Comparison of ENCODE assay signal across 25 mouse cellular contexts in genomic region chr13:40714531-40714930, GRCm38 (mm10). TPM values are rescaled to one million over a fixed set of nuclear protein-coding genes. Genes with fewer than 3 reads are reported as not detected.
DNase-seq lines count a peak whose midpoint lies in the region; ATAC-seq lines count a peak whose summit lies in the region.
"Had no signal": no experiment of that assay in that cellular context is flagged by ENCODE, and none has a peak within 500 bp of the region (broad histone marks: within the 10 kb centered on the region; RNA-seq: fewer than 3 reads in every experiment).

No protein-coding gene starts in this region.

- peaks cover 2% of the 10 kb centered on the region; the same call in 1 of the 2 replicates for H3K4me1 ChIP-seq in forebrain, embryonic 11.5 days (replicated peaks; ENCODE audit: control insufficient read depth, insufficient read depth, low read length)
- H3K4me1 ChIP-seq in forebrain, embryonic 10.5 days: peaks cover 62% of the 10 kb centered on the region
- peaks cover 13% of the 10 kb centered on the region for H3K4me1 ChIP-seq in midbrain, embryonic 10.5 days
- H3K4me1 ChIP-seq in midbrain, embryonic 11.5 days (ENCODE audit: control insufficient read depth, insufficient read depth, low read length): no peaks in the 10 kb centered on the region
- no peaks in the 10 kb centered on the region for H3K4me1 ChIP-seq in neural tube, embryonic 11.5 days (ENCODE audit: control insufficient read depth, insufficient read depth, low read length)

- peaks cover 84% of the 10 kb centered on the region for H3K27me3 ChIP-seq in forebrain, embryonic 11.5 days (ENCODE audit: control insufficient read depth, insufficient read depth, low read length)
- peaks cover 100% of the 10 kb centered on the region for H3K27me3 ChIP-seq in forebrain, embryonic 10.5 days (ENCODE audit: poor library complexity, severe bottlenecking)
- peaks cover 100% of the 10 kb centered on the region for H3K27me3 ChIP-seq in midbrain, embryonic 10.5 days (ENCODE audit: low read depth, poor library complexity, severe bottlenecking)
- peaks cover 94% of the 10 kb centered on the region for H3K27me3 ChIP-seq in midbrain, embryonic 11.5 days (ENCODE audit: control insufficient read depth, insufficient read depth, low read length)
- peaks cover 90% of the 10 kb centered on the region for H3K27me3 ChIP-seq in neural tube, embryonic 11.5 days (ENCODE audit: control insufficient read depth, insufficient read depth, low read length)

- DNase-seq in forebrain, embryonic 11.5 days (ENCODE audit: low spot score): peak; percentile 42
- DNase-seq in forebrain, embryonic 10.5 days (ENCODE audit: extremely low spot score, low spot score): no peak
- peak; percentile 26 for DNase-seq in midbrain, embryonic 10.5 days (ENCODE audit: low spot score)
- no peak for DNase-seq in midbrain, embryonic 11.5 days (ENCODE audit: low spot score, missing footprints)
- DNase-seq in ZHBTc4 (ENCODE audit: low read depth, low spot score): peak; percentile 82
- peak; percentile 12 for DNase-seq in neural tube, embryonic 11.5 days (ENCODE audit: low spot score)
- DNase-seq in kidney, postnatal 25 days: no peak
- DNase-seq in kidney, postnatal 10 days: no peak
- DNase-seq: adrenal gland, postnatal 10 days; cerebellum, adult 18-20 months; cerebellum, postnatal 25 days; gastrocnemius, postnatal 10 days; heart, postnatal 10 days; kidney, adult 18-20 months; lung, adult 18-20 months; lung, postnatal 10 days; retina, postnatal 1 day had no signal

- 0% methylated on average over 2 of the region's 2 CpGs for WGBS in forebrain, embryonic 11.5 days
- WGBS in forebrain, embryonic 10.5 days: 7% methylated on average over 2 of the region's 2 CpGs
- WGBS in midbrain, embryonic 10.5 days: 0% methylated on average over 2 of the region's 2 CpGs
- 3% methylated on average over 2 of the region's 2 CpGs for WGBS in midbrain, embryonic 11.5 days
- WGBS in neural tube, embryonic 11.5 days: 5% methylated on average over 2 of the region's 2 CpGs

- H3K27ac ChIP-seq in forebrain, embryonic 11.5 days (ENCODE audit: low read depth, low read length): no peak overlapping the region
- H3K27ac ChIP-seq in forebrain, embryonic 10.5 days: no peak overlapping the region
- H3K27ac ChIP-seq in midbrain, embryonic 10.5 days (replicated peaks): no peak overlapping the region
- no peak overlapping the region for H3K27ac ChIP-seq in midbrain, embryonic 11.5 days (ENCODE audit: low read depth, low read length)
- no peak overlapping the region for H3K27ac ChIP-seq in neural tube, embryonic 11.5 days (ENCODE audit: low read depth, low read length)
- H3K27ac ChIP-seq: embryonic facial prominence, embryonic 15.5 days; limb, embryonic 13.5 days; liver, embryonic 12.5 days; midbrain, embryonic 12.5 days had no signal

- H3K4me2 ChIP-seq in forebrain, embryonic 11.5 days (ENCODE audit: low read depth, low read length, severe bottlenecking): no peak overlapping the region
- H3K4me2 ChIP-seq in midbrain, embryonic 11.5 days: no peak overlapping the region
- no peak overlapping the region for H3K4me2 ChIP-seq in neural tube, embryonic 11.5 days (ENCODE audit: low read depth)
- H3K4me2 ChIP-seq: embryonic facial prominence, embryonic 15.5 days; heart, embryonic 12.5 days; limb, embryonic 13.5 days; liver, embryonic 12.5 days; midbrain, embryonic 12.5 days had no signal

- H3K36me3 ChIP-seq in forebrain, embryonic 11.5 days (ENCODE audit: control insufficient read depth, insufficient read depth, low read length): no peaks in the 10 kb centered on the region
- no peaks in the 10 kb centered on the region for H3K36me3 ChIP-seq in forebrain, embryonic 10.5 days (replicated peaks)
- no peaks in the 10 kb centered on the region for H3K36me3 ChIP-seq in midbrain, embryonic 10.5 days
- H3K36me3 ChIP-seq in midbrain, embryonic 11.5 days (ENCODE audit: control insufficient read depth, insufficient read depth, low read length): no peaks in the 10 kb centered on the region
- no peaks in the 10 kb centered on the region for H3K36me3 ChIP-seq in neural tube, embryonic 11.5 days (ENCODE audit: control insufficient read depth, insufficient read depth, low read length)
- H3K36me3 ChIP-seq: heart, embryonic 12.5 days; limb, embryonic 13.5 days; liver, embryonic 12.5 days; midbrain, embryonic 12.5 days had no signal

- H3K4me3 ChIP-seq in forebrain, embryonic 11.5 days (ENCODE audit: low read depth, low read length): no peak overlapping the region
- H3K4me3 ChIP-seq in forebrain, embryonic 10.5 days: no peak overlapping the region
- H3K4me3 ChIP-seq in midbrain, embryonic 10.5 days: no peak overlapping the region
- H3K4me3 ChIP-seq in midbrain, embryonic 11.5 days (ENCODE audit: low read depth, low read length): no peak overlapping the region
- no peak overlapping the region for H3K4me3 ChIP-seq in neural tube, embryonic 11.5 days (ENCODE audit: low read depth, low read length)
- H3K4me3 ChIP-seq: embryonic facial prominence, embryonic 15.5 days; heart, embryonic 12.5 days; limb, embryonic 13.5 days; liver, embryonic 12.5 days; midbrain, embryonic 12.5 days; myocyte had no signal

- ATAC-seq in forebrain, embryonic 11.5 days (replicated peaks; ENCODE audit: low FRiP score): no peak
- ATAC-seq in midbrain, embryonic 11.5 days (ENCODE audit: low FRiP score): no peak
- ATAC-seq in neural tube, embryonic 11.5 days (ENCODE audit: insufficient read depth, low FRiP score, low TSS enrichment): no peak
- ATAC-seq: activated CD4-positive, CD25-positive, alpha-beta regulatory T cell, adult 4 months; forebrain, embryonic 16.5 days; liver, embryonic 12.5 days had no signal

- H3K9ac ChIP-seq in forebrain, embryonic 11.5 days (ENCODE audit: low read length): no peak overlapping the region
- H3K9ac ChIP-seq in midbrain, embryonic 11.5 days (ENCODE audit: low read length): no peak overlapping the region
- no peak overlapping the region for H3K9ac ChIP-seq in neural tube, embryonic 11.5 days (ENCODE audit: low read length)
- H3K9ac ChIP-seq: embryonic facial prominence, embryonic 15.5 days; heart, embryonic 12.5 days; limb, embryonic 13.5 days; liver, embryonic 12.5 days; midbrain, embryonic 12.5 days had no signal

- H3K9me3 ChIP-seq in forebrain, embryonic 11.5 days (ENCODE audit: control insufficient read depth, low read length): no peaks in the 10 kb centered on the region
- no peaks in the 10 kb centered on the region for H3K9me3 ChIP-seq in forebrain, embryonic 10.5 days
- H3K9me3 ChIP-seq in midbrain, embryonic 10.5 days (replicated peaks): no peaks in the 10 kb centered on the region
- no peaks in the 10 kb centered on the region for H3K9me3 ChIP-seq in midbrain, embryonic 11.5 days (ENCODE audit: control insufficient read depth, low read length)
- no peaks in the 10 kb centered on the region for H3K9me3 ChIP-seq in neural tube, embryonic 11.5 days (ENCODE audit: control insufficient read depth, low read length)
- H3K9me3 ChIP-seq: embryonic facial prominence, embryonic 15.5 days; heart, embryonic 12.5 days; limb, embryonic 13.5 days; liver, embryonic 12.5 days; midbrain, embryonic 12.5 days had no signal

RNA-seq across cellular contexts. Expression of gene Tfap2a, which starts 23.6 kb away (rescaled TPM):
- polyA plus RNA-seq in forebrain, embryonic 11.5 days (2014; fragmentation: Nextera tagmentation; extraction: Ambion mirVana): 3.3 and 3.6 TPM in 2 replicates
- 5.1 and 5.3 TPM in 2 replicates for polyA plus RNA-seq in forebrain, embryonic 10.5 days (2016; fragmentation: Nextera tagmentation; extraction: Ambion mirVana)
- polyA plus RNA-seq in midbrain, embryonic 10.5 days (2016; fragmentation: Nextera tagmentation; extraction: Ambion mirVana): 2.3 and 2.5 TPM in 2 replicates
- polyA plus RNA-seq in midbrain, embryonic 11.5 days (2014; fragmentation: Nextera tagmentation; extraction: Ambion mirVana): 3.0 and 4.7 TPM in 2 replicates
- 12.9 and 13.7 TPM in 2 replicates for polyA plus RNA-seq in neural tube, embryonic 11.5 days (2014; fragmentation: Nextera tagmentation; extraction: Ambion mirVana)
- polyA plus RNA-seq: activated CD4-positive, CD25-positive, alpha-beta regulatory T cell, adult 4 months had no signal

Comparison
In these comparisons a context has a peak if more than half of its experiments do, and no peak if none do; other contexts are left out.
1. DNase-seq: peak in forebrain, embryonic 11.5 days (single experiment), midbrain, embryonic 10.5 days (single experiment), ZHBTc4 (single experiment) and neural tube, embryonic 11.5 days (single experiment); none in forebrain, embryonic 10.5 days (single experiment), midbrain, embryonic 11.5 days (single experiment), kidney, postnatal 25 days (0 of 2) and kidney, postnatal 10 days (single experiment).